Mouse (Mus musculus) cerebellum, adult 8-10 months (tissue): ENCODE measurements around the gene Igfbp2.

Source experiments
- DNase-seq: peaks from one replicate; pipeline ENCODE4 v3.0.0; 2022

Gene Igfbp2

DNA sequence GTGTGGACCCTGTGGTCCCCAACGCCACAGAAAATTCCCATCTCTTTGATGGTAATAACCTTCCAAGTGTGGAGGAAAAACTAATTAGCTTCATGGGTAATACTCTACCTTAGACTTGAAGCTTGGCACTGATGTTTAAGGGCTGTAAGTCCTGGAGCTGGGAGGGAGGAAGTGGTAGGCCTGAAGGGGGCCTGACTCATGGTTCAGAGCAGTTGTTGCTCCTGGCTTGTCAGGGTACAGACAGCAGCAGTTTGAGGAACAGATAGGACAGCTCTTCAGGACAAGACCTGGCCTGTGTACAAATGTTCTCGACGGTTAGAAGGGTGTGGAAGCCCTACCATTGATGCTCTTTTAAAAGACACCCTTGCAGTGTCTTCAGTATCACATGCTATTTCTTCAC, 8.7 kb upstream of the Igfbp2 start:
- no peak for DNase-seq

DNA sequence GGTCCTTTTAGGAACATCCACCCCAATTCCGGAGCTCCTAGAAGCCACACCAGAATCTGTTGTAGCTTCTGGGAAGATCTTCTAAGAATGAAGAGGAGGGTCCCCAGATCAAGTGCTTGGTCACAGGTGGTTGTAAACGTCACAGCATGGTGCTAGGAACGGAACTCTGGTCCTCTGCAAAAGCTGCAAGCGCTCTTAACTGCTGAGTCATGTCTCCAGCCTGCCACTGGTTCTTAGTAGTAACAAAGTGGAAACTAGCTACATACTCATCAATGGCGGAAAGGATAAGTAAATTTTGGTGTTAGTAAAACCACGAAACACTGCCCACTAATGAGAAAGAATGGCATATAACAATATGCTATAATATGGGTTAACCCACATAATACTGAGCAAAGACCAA, 4.3 kb upstream of the Igfbp2 start:
- DNase-seq: no peak

DNA sequence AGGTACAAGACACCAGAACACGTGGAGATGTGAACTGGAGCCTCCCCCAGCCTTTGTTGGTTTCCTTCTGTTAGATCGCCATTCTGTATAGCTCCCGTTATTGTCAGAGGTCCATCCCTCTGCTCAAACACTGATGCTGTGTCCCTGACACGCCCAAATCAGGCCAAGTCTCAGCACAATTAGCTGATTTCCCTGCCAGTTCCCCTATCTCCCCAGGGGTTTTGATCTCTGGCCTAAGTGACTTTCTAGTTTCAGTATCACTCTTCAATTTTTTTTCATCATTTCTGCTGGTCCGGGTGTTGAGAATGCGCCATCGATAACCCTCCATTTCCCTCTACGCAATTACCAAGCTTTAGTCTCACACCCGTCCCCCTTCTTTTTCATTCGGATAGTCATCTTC, 1.4 kb upstream of the Igfbp2 start:
- no peak for DNase-seq

DNA sequence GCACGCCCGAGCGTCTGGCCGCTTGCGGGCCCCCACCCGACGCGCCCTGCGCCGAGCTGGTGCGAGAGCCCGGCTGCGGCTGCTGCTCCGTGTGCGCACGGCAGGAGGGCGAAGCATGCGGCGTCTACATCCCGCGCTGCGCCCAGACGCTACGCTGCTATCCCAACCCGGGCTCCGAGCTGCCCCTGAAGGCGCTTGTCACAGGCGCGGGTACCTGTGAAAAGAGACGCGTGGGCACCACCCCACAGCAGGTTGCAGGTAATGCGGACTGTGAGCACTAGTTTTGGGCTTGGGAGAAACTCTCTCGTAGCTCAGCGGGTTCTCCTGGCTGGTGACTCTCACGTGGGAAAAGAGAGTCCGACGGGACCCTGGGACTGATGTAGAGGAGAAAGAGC, 401 bp downstream of the Igfbp2 start:
- peak; percentile 12 for DNase-seq

DNA sequence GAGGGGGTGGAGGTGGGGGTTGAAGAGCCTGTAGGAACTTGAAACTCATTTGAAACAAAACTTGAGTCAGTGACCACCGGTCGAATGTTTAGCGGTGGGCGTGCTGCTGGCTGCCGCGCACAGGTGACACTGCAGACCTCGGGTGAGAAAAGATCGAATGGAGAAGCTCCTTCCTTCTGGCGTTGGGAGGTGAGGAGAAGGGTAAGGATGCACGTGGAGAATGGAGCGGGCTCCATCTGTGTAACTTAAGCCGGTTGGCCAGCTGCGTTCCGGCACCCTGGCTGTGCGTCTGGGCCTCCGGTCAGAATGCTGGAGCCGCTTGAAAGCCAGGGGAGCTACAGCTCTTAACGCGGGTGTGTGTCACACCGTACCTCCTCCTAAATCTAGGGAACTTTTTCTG, 983 bp downstream of the Igfbp2 start:
- no peak for DNase-seq

DNA sequence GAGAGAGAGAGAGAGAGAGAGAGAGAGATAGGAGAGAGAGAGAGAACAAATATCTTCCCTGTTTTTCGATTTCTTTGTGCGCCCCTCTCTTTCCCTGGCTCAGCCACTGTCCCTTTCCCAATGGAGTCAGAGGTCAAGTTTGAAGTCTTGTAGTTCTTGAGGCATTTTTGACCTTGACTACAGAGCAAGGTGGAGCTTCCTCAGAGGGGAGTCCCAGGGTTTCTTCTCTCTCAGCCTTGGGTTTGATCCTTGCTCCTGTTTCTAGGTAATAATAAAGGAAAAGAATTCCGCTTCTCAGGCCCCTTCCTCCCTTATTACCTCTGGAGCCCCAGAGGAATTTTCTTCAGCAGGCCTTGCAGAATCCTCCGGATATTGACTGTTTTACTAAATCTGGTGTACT, 1.6 kb downstream of the Igfbp2 start:
- DNase-seq: no peak

DNA sequence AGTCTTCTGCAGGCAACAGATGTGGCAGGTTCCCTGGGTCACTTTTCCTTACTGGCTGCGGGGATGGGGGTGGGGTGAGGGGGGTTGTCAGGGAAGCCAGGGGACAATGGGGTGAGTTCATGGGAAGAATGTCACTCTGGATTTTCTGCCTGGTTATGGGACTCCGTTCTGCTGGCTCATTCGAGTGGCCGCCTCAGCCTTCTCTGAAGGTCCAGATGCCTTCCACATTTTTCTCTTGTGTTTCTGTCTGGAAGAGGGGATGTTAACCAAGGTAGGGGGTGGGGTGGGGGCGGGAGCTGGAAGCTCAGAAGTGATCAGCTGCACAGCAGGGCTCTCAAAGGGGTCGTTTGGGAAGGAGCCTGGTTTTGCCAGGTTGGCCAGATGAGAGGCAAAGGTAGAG, 2.1 kb downstream of the Igfbp2 start:
- no peak for DNase-seq

DNA sequence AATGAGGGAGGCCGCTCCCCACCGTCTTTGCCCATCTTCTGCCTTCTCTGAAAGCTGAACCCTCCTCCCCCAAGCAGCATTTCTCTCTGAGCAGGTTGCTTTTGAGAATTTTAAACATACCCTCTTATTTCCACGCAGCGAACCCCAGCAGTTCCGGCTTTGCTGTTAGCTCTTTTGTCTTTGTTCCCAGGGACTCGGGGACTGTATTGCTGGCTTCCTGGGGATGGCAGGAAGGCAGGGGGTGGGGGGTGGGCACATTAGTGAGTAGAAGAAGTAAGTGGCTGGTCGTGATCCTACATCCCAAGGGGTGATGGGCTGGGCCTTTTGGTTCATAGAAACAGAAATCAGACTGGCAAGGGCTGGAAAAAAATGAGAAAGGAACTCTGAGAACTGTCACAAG, 2.6 kb downstream of the Igfbp2 start:
- DNase-seq: no peak

DNA sequence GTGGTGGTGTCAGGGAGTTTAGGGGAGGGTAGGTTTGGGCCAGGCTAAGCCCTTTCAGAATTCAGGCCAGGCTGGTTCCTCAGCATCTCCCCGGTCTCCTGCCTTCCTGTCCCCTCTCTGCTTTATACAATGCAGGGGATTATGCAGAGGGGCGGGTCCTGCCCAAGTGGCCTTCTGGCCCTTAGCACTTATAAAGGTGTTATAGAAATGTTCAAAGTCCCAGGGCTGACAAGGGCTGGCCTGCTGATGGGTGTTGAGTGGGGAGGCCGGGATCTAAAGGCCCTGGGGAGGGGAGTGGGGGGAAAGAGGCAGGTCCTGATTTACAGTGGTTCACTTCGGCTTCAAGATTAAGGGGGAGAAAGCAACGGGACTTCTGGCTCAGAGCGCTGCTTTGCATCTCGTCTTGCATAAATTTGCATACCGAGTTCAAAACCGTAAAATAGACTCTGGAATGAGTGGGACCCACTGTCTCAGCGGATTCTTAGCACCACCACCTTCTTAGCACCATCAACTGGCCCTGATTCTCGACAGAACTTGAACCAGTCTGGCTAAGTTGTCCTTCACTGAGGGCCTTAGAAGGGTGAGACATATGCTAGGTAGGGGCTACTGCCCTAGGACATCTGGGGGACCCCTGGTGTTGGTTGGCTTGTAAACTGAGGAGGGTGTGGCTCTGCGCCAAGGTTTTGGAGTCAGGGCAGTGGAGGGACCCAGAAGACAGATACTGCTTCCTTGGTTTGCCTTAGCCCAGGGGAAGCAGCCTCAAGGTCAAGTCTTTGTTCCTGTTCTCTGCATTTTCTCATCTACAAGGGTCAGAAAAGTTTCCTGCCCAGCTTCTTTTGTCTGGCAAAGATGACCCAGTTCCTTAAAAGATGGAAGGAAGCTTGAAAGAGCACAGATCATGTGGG, 3.4 kb downstream of the Igfbp2 start:
- DNase-seq: no peak

DNA sequence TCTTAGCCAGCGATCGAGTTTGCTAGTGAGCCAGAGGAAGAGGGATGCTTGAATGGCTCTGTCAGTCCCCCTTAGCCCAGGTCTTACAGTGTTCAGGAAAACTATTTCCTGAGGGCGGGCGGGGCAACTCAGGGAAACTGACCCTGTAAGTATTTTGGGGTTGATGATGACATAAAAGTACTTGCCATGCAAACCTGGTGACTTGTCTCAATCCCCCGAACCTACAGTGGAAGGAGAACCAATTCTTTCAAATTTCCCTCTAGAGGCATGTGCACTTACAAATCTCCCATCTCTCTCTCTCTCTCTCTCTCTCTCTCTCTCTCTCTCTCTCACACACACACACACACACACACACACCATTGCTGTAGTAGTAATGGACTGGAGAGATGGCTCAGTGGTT, 4.5 kb downstream of the Igfbp2 start:
- DNase-seq: no peak

DNA sequence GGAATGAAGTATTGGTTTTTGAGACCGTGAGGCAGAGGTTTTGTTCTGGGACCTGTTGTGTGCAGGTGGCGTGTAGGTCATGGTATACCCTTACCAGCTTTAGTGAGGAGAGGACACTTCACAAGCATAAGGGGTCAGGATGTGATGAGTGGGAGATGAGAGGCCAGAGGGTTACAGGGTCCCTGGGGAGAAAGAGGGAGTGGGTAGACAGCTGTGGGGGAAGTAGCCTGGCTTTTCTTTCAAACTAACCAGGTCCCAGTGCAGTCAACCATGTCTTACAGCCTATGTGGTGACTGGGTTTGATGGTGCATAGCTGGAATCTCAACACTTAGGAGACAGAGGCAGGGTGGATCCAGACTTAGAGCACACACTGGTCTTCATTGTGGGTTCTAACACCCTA, 6.2 kb downstream of the Igfbp2 start:
- no peak for DNase-seq

DNA sequence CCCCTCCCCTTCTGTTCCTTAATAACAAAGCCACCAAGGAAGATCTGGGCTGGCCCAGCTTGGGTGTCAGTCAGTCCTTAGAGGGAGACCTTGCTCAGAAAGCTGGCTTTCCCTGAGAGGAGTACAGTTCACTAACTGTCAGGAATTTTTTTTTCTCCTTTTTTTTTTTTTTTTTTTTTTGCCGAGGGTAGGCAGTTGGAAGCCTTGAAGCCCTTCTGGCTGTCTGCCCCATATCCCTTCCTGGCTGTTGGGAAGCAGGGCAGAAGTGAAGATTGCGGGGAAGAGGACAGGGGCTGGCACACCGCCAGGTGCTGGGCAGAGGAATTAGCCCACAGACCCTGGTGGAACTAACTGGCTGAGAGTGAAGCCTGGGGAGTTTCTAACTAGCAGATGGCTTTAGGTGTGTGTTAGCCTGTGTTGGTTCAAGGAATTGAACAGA, 8.4 kb downstream of the Igfbp2 start:
- no peak for DNase-seq

DNA sequence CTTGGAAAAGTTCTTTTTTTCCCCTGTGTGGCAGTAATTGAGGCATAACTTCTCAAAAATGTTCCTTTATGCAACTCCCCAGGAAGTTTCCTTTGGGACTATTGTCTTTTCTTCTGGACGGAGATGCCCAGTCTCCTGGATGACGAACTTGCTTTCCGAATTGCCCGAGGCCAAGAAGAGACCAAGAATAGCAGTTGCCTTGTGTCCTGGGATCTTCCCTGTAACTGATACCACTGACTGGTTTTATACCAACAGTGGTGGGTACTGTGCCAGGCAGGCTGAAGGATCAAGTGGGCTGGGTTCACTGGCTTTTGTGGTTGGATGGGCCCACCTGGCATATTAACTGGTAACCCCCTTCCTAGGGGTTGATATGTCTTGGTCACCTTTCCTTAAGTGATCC, 9.3 kb downstream of the Igfbp2 start:
- DNase-seq: no peak

DNA sequence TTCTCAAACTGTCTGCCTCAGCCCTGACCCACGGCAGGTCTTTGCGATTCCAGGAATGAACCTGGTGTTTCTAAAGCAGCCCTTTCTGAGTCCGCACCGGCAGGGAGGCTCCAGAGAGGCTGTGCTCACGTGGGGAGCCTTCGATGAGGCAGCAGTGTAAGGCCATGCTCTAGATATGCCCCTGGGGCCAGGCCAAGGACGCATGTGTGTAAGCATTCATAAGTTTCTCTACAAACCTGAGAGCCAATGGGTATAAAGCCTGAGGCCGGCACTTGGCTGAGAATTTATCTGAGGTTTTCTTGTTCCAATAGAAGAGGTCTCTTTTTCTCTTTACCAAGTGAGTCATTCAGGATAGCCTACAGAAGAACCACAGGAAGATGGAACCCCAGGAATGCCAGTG, 15.1 kb downstream of the Igfbp2 start:
- DNase-seq: no peak

DNA sequence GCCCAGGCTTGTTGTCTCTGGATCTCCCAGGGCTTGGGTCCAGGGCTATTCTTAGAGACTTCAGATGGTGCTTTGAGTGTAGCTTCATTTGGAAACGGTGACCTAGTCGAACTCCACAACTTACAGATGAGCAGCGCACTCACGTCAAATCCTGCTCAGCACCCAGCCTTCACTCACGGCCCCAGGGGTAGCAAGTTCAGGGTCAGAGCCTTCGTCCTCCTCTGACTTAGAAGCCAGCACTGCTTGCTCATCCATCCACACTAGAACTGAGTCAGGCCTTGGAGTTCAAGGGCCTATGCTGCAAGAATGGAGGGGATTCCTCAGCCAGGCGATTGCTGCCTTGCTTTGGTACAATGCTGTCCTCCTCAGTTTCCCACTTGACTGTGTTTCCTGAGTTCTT, 15.5 kb downstream of the Igfbp2 start:
- DNase-seq: no peak

DNA sequence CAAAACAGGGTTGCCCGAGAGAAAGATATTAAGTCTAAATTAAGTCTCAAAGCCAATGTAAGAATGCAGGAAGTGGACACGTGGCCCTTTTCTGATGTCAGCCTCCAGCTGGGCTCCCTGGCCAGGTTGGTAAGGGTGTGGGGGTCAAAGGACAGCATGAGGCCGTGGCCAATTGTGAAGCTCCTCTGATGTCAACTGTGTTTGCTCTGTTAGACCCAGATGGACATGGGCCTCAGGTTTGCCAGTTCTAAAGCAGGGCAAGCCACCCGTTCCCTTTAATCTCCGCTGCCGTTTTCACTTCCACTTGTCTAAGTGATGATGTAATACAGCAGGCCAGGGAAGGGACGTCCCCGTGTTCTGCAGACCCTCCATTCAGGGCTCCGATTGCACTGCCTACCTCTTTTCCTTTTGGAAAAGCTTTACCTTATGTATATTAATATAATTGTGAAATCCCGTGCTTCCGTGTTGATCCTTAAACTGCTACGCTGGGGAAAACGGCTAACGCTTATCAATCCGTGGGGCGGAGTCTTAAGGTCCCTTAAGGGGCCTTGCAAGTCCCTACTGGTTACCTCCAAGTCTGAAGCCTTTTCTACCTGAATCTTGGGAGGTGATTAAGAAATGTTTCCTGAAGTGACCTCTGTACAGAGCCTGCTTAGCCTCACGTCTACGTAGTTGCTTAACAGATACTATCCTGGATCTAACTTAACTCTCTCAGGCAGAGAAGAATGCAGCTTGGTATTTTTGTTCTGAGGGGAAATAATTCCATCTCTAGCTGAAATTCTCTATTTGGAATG, 18.6 kb downstream of the Igfbp2 start:
- DNase-seq: no peak

DNA sequence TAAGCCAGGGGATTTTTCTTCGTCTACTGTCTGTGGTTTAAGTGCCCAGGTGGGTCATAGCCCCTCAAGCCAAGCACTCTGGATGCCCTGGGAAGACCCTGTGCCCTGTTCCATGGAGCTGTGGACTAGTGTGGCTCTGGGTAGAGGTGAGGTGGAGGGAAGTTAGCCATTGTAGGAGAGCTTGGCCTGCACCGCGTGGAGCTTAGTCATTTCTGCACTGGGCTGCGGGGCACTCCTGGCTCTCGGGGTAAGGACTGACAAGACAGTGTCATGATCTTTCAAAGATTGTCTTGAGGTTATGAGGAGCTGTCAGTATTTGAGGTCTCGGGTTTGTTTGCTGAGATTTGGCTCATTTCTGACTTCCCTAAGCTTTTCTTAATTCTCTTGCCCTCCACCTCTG, 20.4 kb downstream of the Igfbp2 start:
- no peak for DNase-seq

DNA sequence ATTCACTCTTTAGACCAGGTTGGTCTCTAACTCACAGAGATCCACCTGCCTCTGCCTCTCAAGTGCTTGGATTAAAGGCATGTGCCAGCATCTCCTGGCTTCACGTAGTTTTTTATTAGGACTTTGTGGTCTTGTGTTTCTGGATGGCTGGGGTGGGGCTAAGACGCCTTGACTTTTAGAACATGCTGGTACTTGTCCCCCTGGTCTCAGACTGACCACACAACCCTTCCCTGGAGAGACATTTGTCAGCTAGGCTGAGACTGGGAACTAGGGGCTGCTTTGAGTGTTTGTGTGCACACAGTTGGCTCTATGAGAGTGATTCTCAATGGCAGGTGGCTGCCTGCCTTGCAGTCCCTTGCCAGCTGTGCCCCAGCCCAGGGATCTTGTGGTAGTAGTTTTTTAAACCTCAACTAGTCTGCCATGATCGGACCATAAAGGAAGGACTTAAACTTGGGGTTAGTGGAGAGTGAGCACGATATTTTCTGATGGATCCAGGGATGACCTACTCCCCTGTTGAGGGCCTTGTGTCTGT, 23.6 kb downstream of the Igfbp2 start:
- DNase-seq: no peak

DNA sequence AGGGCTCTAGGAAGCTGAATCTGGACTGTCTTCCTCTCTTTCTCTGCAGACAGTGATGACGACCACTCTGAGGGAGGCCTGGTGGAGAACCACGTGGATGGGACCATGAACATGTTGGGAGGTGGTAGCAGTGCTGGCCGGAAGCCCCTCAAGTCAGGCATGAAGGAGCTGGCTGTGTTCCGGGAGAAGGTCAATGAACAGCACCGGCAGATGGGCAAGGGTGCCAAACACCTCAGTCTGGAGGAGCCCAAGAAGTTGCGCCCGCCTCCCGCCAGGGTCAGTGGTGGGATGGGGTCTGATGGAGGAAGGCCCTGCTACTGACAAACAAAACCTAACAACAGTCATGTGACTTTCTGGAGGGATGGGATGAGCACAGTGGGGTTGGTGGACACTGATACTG, 24.7 kb downstream of the Igfbp2 start:
- DNase-seq: no peak

DNA sequence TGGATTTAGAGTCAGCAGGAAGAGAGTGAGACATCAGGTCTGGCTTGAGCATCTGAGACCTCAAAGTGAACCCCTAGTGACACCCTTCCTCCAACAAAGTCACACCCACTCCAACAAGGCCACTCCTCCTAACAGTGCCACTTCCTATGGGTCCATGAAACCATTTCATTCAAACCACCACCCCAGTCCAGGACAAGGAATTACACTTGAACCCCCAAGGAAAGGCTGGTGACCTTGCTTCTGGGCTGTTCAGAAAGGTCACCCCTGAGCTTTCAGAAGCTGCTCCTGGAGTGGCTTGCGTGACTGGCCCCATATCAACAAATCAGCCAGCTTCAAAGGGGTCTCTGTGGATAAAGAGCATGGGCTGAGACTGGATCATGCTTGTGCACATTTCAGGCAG, 29.5 kb downstream of the Igfbp2 start:
- DNase-seq: no peak

DNA sequence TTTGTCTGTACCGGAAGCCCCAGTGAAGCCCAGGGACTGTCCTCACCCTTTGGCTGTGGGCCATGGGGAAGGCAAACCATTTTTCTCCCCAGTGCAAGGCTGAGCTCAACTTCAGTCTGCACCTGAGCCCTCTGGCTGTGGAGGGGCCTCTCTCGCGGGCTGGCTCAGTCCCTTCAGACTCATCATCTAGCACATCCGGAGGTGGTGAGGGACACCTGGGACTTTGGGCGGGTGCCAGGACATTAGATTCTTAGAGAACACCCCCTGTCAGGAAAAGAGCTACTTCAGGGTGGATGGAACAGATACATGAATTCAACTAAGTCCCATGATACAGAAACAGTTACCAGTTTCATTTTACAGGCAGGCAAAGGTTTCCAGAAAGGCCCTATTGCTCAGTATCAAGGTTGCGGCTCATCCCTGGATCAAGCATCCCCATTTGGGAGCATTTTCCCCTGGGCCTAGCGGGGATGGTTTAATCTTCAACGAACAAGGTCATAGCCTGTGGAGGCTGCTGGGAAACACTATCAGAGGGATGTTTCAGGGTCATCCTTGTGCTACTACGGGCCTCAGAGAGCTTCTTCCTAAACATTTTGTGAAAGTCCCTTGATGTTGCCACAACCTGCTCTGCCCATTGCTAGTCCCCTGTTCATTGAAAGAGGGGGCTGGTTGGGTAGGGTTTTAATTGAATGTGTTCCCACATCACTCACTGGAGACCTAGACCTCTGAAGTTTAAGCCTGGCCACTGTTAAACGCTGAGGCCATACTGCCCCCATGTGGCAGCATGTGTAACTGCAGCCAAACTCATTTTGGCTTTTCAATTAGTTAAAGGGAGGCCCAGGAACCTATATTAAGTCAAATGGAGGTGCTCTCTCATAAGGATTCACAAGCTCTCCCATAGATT, 30.3 kb downstream of the Igfbp2 start:
- no peak for DNase-seq

DNA sequence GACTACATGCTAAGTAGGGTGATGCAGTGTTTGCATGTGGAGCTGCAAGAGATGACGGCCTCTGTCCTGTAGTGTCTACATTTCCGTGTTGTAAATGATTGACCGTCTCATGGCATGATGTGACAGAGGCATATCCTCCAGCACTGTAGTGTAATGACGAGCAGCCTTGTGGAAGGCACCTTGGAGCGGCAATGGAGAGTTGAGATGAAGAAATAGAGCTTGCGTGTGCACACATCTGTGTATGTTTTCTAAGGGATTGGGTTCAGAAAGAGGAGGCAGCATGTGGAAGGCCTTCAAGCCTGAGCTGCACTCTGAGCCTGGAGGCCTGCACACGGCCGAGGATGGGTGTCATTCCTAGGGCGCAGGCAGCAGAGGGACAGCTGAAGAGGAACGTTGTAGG, 31.4 kb downstream of the Igfbp2 start:
- DNase-seq: no peak
